Mouse (Mus musculus): ENCODE results near the gene Dgkh.
A peak's percentile ranks its signal among the peaks of the same experiment; 100 is the strongest.
"Not testable (repeated sequence)": the region's sequence is repeated elsewhere in the genome, so short reads cannot be mapped to it uniquely, and the experiment has no call there.

The Dgkh gene

DNA sequence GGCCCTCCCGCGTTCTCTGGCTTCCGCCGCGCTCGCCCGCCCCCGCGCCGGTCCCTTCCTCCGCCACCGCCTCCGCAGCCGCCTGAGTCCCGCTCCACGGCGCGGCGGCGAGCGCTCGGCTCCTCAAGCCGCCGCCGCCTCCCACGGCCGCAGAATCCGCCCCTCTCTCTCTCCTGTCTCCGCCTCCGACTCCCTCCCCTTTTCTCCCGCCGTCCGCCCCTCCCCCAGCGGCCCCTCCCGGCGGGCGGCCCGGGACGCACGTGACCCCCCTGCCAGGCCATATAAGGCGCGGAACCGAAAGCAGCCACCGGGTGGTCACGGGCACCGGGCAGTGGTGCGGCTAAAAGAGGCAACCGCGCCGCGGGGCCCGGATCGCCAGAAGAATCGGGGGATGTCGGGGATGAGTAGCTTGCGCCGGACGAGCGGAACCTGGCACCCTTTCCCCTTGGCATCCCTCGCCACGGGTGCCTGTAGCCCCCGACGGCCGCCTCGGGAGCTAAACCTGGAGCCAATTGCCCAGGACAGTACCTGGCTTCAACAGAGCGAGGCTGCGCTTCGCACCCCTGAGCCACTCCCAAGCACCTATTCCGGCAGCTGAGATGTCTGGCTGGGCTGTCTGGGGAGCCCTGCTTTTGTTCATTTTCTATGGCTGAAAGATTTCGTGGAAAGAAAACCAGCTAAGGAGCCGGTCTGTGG is at the start of gene Dgkh:
TSS of gene Dgkh (minus strand) at position 160 of the 696 bp plus-strand sequence.
- DNase-seq (ENCODE audit: low spot score in 2 of 2): peak; percentile 76 to 78

GRCm38 (mm10) chr14:78777215-78777614 is 44.6 kb upstream of the Dgkh start:
- DNase-seq (ENCODE audit: low spot score in 2 of 2): peak; percentile 36 to 42

DNA sequence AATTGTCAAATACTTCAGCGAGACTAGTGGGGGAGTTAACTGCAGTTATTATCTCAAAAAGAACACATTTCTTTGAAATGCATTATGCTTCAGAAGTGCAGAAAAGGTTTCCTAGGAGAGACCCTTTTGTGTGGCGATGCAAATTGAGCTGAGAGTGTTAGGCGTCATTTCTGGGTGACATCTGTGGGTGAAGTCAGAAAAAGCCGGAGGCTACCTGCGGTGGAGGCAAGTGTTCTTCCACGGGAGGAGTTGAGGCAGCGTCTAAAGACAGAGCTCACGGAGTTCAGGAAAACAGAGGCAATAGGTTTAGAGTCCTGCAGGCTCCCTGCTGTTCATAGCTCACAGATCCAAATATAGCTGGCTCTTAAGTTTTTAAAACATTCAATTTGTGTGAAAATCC is 44.1 kb upstream of the Dgkh start:
- peak; percentile 9 to 13 for DNase-seq (ENCODE audit: low spot score in 2 of 2)

- no peak for DNase-seq (ENCODE audit: low spot score in 2 of 2)
Observed at GRCm38 (mm10) chr14:78775699-78776098, 43.1 kb upstream of the Dgkh start.

GRCm38 (mm10) chr14:78775226-78775625 is 42.6 kb upstream of the Dgkh start:
- no peak for DNase-seq (ENCODE audit: low spot score in 2 of 2)

DNA sequence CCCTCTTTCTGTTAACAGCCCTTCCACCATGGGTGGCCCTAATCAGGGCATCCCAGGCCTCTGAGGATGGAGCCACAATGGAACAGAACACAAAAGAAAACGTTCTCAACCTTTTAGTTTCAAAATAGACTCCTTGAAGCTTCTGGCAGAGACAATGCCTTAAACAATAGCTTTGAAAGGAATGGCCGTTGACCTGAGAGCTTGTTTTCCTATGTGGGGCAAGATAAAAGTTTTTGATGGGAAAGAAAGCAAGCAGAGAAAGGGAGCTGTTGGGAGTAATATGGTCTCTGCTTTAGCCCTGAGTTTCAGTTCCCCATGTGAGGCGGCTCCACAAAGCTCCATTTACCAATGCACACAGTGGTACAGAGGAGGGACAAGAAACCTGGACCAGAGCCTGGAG is 37.9 kb upstream of the Dgkh start:
- DNase-seq (ENCODE audit: low spot score in 2 of 2): no peak

DNA sequence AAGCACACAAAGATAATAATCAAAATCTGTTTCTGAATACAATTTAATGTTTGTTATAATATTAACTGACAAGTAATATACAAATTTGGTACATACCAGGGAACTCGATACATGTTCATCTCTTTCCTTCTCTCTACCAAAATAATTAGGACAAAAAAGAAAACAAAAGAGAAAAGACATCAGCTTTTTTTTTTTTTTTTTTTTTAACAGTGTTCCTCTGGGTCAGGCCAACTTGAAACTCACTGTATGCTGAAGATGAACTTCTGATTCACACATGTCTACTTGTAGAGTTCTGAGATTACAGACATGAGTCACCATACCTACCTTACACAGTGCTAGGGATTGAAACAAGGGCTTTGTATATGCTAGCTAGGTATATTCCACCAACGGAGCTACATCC is 28.5 kb upstream of the Dgkh start:
- no peak for DNase-seq (ENCODE audit: low spot score in 2 of 2)

- no peak for DNase-seq (ENCODE audit: low spot score in 2 of 2)
Observed at GRCm38 (mm10) chr14:78759491-78759890, 26.9 kb upstream of the Dgkh start.

DNA sequence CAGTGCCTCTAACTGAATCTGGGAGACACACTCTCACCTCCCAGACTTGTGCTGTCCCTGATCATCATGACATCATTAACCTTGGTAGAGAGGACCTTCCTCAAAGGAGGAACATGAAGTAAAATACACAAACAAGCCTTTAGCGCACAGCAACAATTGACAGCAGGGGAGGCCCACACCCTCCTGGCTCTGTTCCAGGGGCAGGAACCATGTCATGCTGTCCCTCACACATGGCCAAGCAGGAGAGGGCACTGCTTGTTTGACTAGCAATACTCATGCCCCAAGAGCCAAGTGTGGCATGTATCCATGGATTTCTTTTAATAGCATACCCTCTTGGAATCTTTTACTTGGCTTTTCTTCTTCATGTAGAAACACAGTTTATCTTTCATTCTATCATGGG is 22.7 kb upstream of the Dgkh start:
- no peak for DNase-seq (ENCODE audit: low spot score in 2 of 2)

DNA sequence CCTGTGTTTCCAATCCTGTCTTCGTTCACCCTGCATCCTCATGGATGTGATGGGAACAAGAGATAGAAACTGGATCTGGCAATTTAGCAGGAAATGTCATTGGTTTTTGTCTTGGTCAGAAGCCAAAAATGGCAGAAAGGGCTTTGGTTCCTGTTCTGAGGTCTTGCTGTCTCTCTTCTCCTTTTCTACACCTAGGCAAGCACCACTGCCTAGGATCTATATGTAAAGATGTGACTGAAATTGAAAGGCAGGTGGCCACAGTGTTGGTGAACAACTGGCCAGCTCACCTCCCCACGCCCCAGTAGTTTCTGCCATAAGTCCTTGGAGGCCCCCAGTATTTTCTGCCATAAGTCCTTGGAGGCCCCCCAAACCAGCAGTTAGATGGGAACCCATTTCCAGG is 16.1 kb upstream of the Dgkh start:
- DNase-seq (ENCODE audit: low spot score in 2 of 2): no peak

DNA sequence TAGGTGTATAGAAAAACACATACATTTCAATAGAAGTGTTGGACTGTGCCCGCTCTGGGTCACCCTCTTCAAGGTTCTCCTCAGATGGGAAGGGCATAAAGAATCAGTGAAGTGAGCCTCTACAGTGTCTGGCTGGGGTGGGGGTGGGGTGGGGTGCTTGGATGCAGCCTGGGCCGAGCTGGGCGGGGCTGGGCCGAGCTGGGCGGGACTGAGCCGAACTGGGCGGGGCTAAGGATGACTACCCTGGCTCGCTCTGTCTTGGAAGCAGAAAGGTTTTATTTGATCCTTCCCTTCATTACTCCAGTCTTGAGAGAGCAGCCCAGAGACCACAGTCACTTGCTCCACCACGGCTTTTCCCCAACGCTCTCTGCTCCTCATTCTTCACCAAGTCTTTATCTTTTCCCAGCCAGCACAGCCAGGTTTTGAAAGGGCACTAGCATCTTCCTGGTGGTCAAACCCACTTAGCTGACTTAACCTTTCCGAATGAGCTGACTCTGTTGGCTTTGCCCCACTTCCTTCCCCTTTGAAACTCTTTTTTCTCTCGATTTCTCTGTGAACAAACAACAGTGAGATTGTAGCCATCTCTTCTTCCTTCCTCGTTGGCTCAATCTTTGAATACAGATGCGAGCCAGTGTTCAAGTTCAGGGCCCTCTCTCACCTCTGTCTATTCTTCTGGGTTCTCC is 15.5 kb upstream of the Dgkh start:
- DNase-seq (ENCODE audit: low spot score in 2 of 2): no peak

DNA sequence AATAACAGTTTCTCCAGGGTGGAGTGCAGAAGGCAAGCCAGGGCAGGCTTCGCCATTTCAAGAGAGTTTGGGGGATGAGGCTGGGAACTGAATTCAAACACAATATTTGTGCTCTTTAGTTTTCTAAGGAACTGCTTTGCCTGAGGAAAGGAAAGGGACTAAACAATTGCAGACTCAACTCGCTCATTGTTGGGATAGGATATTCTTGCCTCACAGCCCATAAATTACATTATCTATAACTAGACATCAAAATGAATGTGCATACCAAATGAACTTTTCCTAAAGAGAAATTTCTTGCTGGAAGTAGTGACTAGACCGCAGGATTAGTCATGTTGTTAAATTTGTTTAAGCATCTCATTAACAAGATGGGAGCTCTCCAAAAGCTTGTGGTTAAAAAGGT is 14.9 kb upstream of the Dgkh start:
- DNase-seq (ENCODE audit: low spot score in 2 of 2): no peak

DNA sequence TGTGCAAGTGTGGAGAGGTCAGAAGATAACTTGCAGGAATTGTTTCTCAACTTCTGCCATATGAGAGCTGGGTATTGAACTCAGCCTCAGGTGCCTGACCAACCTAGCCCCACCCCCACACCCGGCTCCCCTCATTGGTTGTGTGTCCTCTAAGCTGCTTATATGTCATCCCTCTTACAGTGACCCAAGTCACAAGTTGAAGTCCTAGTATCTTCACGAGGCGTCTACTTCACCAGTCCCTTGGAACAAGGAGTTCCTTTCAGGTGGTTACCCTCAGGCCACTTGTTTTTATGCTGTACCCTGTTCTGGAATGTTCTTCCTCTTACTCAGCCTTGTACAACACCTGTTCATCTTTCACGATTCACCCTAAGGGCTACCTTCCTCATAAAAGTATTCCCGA is 2.0 kb upstream of the Dgkh start:
- DNase-seq (ENCODE audit: low spot score in 2 of 2): no peak

- not testable (repeated sequence) for DNase-seq (ENCODE audit: low spot score in 2 of 2)
Observed at GRCm38 (mm10) chr14:78734203-78734602, 1.6 kb upstream of the Dgkh start.

GRCm38 (mm10) chr14:78733366-78734076 is 945 bp upstream of the Dgkh start:
- DNase-seq (ENCODE audit: low spot score in 2 of 2): peak; percentile 11 to 29

DNA sequence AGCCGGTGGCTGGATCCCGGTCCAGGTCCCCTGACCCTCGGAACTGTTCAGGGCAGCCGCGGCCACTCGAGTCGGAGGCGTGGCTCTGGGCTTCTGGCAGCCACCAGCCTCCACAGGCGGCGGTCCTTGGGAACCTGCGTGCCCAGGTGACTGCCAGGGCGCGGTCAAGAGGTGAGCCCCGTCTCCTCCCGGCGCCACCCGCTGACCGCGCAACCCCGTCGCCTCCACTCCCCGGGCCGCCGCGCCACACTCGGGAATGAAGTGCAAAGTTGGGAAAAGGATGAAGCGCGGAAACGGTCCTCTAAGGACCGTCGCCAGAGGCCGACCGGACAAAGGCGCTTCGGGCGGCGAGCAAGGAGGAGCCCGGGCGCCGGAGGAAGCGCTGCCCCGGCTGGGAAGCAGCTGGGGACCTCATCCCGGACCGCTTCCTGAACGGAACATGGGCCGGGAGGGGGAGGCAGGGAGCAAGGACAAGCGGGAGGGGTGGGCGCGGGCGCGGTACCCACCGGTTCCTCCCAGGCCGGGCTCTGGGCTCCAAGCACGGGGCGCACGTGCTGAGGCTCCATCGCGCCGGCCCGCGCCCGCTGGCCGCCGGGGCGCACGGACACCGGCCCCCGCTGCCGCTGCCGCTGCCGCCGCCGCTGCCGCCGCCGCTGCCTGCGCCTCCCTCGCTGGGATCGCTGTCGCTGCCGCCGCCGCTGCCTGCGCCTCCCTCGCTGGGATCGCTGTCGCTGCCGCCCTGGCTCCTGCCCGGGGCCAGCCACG is 542 bp downstream of the Dgkh start:
- peak in 1 of 2 experiments; percentile 16 for DNase-seq (ENCODE audit: low spot score in 2 of 2)

GRCm38 (mm10) chr14:78731240-78731639 is 1.3 kb downstream of the Dgkh start:
- peak; percentile 57 to 68 for DNase-seq (ENCODE audit: low spot score in 2 of 2)

DNA sequence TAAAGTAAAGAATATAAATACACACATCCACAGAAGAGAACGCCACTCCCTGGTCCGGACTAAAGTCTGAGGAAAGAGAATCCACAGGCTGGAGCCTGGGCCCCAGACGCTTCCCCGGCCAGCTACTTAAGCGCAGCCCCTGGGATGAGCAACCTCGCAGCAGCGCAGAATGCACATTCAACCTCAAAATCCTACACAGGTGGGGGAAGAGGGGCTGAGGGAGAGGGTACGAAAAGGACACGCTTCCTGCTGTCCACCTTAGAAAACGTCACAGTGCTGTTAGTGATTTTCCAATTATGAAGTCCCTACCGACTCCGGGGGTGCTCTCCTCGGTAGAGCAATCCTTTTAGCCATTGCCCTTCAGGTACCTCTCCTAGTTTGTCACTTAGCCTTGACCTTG is 6.6 kb downstream of the Dgkh start:
- no peak for DNase-seq (ENCODE audit: low spot score in 2 of 2)

GRCm38 (mm10) chr14:78725307-78725956 is 7.1 kb downstream of the Dgkh start:
- DNase-seq (ENCODE audit: low spot score in 2 of 2): no peak

DNA sequence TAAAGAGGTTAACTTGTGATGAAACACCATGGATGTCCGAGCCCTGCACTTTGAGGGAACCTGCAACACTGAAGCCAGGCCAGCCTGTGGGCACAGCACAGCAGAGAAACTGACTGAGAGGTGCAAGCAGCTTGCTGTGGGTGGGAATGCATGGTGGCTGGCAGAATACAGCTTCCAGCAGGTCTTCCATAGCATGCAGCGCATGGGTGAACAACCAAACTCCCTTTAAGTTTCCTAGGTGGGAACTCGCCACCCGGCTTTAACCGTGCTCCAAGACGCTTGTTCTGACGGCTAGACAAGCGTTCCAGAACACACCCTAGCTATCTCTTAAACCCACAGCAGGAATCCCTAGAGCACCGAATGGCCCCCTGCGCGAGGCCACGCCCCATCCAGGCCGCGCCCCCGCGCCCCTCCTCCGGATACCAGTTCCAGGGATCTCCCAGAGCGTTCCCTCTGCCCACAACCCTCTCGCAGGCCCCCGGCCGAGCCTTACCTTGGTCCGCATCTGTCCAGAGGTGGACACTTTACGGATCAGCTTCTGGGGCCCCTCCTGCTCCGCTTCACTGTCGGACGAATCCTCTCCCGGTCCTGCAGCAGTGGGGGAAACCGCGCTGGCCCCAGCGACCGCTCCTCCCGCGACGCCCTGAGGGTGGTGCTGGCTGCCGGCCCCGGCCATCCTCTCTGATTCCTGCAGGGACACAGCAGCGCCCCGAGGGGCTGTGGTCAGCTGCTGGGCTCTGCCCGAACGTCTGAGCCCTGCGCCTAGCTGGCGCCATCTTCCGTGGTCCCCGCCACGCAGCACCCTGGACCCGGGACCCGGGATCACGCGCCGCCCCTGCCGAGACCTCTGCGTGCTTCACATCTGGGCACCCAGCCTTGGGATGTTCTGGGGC is 7.9 kb downstream of the Dgkh start:
- DNase-seq (ENCODE audit: low spot score in 2 of 2): peak in 1 of 2 experiments; percentile 55
